Mouse (Mus musculus) lung, embryonic 15.5 days (tissue): ENCODE measurements at regions not wholly inside any gene's neighbourhood (a gene's known extent, or its start where the extent isn't known, plus 50 kb on each side); places are given as distances from the start of the nearest gene placed in this dataset.

Experiments used
- ATAC-seq: fragments of 200-750 bp; cut with Nextera tagmentation; 2 replicates; pipeline ENCODE4 v1.8.0; 2017; ENCODE audit warnings: moderate number of reproducible peaks, borderline replicate concordance; ENCODE audit not compliant: low FRiP score, low TSS enrichment; ENCODE audit errors: extremely low read depth
- H3K27ac ChIP-seq: fragments of 300-500 bp; sonication (generic); 2 replicates; pipeline ENCODE4 v1.5.1; 2015; ENCODE audit warnings: moderate library complexity, mild to moderate bottlenecking, inconsistent platforms
- H3K27me3 ChIP-seq: fragments of 300-500 bp; sonication (generic); 2 replicates; pipeline ENCODE4 v1.6.1; 2015; ENCODE audit warnings: inconsistent platforms
- H3K36me3 ChIP-seq: fragments of 300-500 bp; sonication (generic); 2 replicates; pipeline ENCODE4 v1.6.1; 2015; ENCODE audit warnings: inconsistent platforms
- H3K4me1 ChIP-seq: fragments of 300-500 bp; sonication (generic); 2 replicates; pipeline ENCODE4 v1.6.1; 2015; ENCODE audit warnings: inconsistent platforms
- H3K4me2 ChIP-seq: fragments of 300-500 bp; sonication (generic); 2 replicates; pipeline ENCODE4 v1.6.1; 2015; ENCODE audit warnings: inconsistent platforms, mild to moderate bottlenecking, moderate library complexity
- H3K4me3 ChIP-seq: fragments of 300-500 bp; sonication (generic); 2 replicates; pipeline ENCODE4 v1.5.1; 2015; ENCODE audit warnings: mild to moderate bottlenecking, inconsistent platforms
- H3K9ac ChIP-seq: fragments of 300-500 bp; sonication (generic); 2 replicates; pipeline ENCODE4 v1.6.1; 2015; ENCODE audit warnings: inconsistent platforms
- H3K9me3 ChIP-seq: fragments of 300-500 bp; sonication (generic); 2 replicates; pipeline ENCODE4 v1.6.1; 2016; ENCODE audit warnings: inconsistent platforms
- WGBS: fragments of 180-500 bp; shearing (Covaris S2); methylation state at CpG from one replicate; pipeline ENCODE4 v1.1.7; 2015; 5-methylcytosine and 5-hydroxymethylcytosine counted together

GRCm38 (mm10) chr10:11841094-11841493, 497.9 kb downstream of the Epm2a start:
- no peaks in the 10 kb centered on the region for H3K9me3 ChIP-seq
- no peaks in the 10 kb centered on the region for H3K27me3 ChIP-seq
- H3K27ac ChIP-seq: no peak overlapping the region
- 73% methylated on average over 5 of the region's 5 CpGs for WGBS
- no peak for ATAC-seq
- no peaks in the 10 kb centered on the region for H3K4me1 ChIP-seq
- no peak overlapping the region for H3K4me3 ChIP-seq
- no peak overlapping the region for H3K9ac ChIP-seq
- no peak overlapping the region for H3K4me2 ChIP-seq
- H3K36me3 ChIP-seq: no peaks in the 10 kb centered on the region

- Histone ChIP-seq H3K9me3 (no peaks in the 10 kb centered on the region), H3K36me3 (no peaks in the 10 kb centered on the region), H3K4me1 (no peaks in the 10 kb centered on the region), H3K27ac (no peak overlapping the region), H3K4me2 (no peak overlapping the region), H3K9ac (no peak overlapping the region), H3K27me3 (no peaks in the 10 kb centered on the region), H3K4me3 (no peak overlapping the region)
- WGBS: 90% methylated on average over 7 of the region's 7 CpGs
- no peak for ATAC-seq
Measured at GRCm38 (mm10) chr10:11841494-11841893, 498.3 kb downstream of the Epm2a start.

- no peak for ATAC-seq
- no peak overlapping the region for H3K9ac ChIP-seq
- H3K27me3 ChIP-seq: no peaks in the 10 kb centered on the region
- 85% methylated on average over 1 of the region's 1 CpGs for whole genome bisulfite sequencing
- no peaks in the 10 kb centered on the region for H3K4me1 ChIP-seq
- no peak overlapping the region for H3K27ac ChIP-seq
- no peaks in the 10 kb centered on the region for H3K36me3 ChIP-seq
- H3K9me3 ChIP-seq: no peaks in the 10 kb centered on the region
- no peak overlapping the region for H3K4me2 ChIP-seq
- H3K4me3 ChIP-seq: no peak overlapping the region
Measured at GRCm38 (mm10) chr10:11846141-11846540, 502.9 kb downstream of the Epm2a start.

- Histone ChIP-seq H3K9ac (no peak overlapping the region), H3K4me2 (no peak overlapping the region), H3K4me3 (no peak overlapping the region), H3K4me1 (no peaks in the 10 kb centered on the region), H3K9me3 (no peaks in the 10 kb centered on the region), H3K27ac (no peak overlapping the region), H3K36me3 (no peaks in the 10 kb centered on the region), H3K27me3 (no peaks in the 10 kb centered on the region)
- ATAC-seq: no peak
- 70% methylated on average over 5 of the region's 5 CpGs for WGBS
Measured at GRCm38 (mm10) chr10:11875145-11876131, 532.2 kb downstream of the Epm2a start.

GRCm38 (mm10) chr10:11886237-11886636, 543.0 kb downstream of the Epm2a start:
- no peaks in the 10 kb centered on the region for H3K9me3 ChIP-seq
- H3K9ac ChIP-seq: no peak overlapping the region
- no peaks in the 10 kb centered on the region for H3K4me1 ChIP-seq
- ATAC-seq: no peak
- no peak overlapping the region for H3K27ac ChIP-seq
- 82% methylated on average over 4 of the region's 4 CpGs for WGBS
- no peaks in the 10 kb centered on the region for H3K36me3 ChIP-seq
- no peak overlapping the region for H3K4me3 ChIP-seq
- no peak overlapping the region for H3K4me2 ChIP-seq
- no peaks in the 10 kb centered on the region for H3K27me3 ChIP-seq

GRCm38 (mm10) chr10:11888953-11889352, 545.7 kb downstream of the Epm2a start:
- H3K27me3 ChIP-seq: no peaks in the 10 kb centered on the region
- no peaks in the 10 kb centered on the region for H3K4me1 ChIP-seq
- no peaks in the 10 kb centered on the region for H3K9me3 ChIP-seq
- no peaks in the 10 kb centered on the region for H3K36me3 ChIP-seq
- no peak overlapping the region for H3K4me3 ChIP-seq
- 63% methylated on average over 2 of the region's 2 CpGs for WGBS
- ATAC-seq: no peak
- no peak overlapping the region for H3K4me2 ChIP-seq
- H3K27ac ChIP-seq: no peak overlapping the region
- H3K9ac ChIP-seq: no peak overlapping the region

- Histone ChIP-seq H3K36me3 (no peaks in the 10 kb centered on the region), H3K9me3 (no peaks in the 10 kb centered on the region), H3K27ac (no peak overlapping the region), H3K4me1 (no peaks in the 10 kb centered on the region), H3K27me3 (no peaks in the 10 kb centered on the region), H3K9ac (no peak overlapping the region), H3K4me2 (no peak overlapping the region), H3K4me3 (no peak overlapping the region)
- no peak for ATAC-seq
- WGBS: 75% methylated on average over 3 of the region's 3 CpGs
Measured at GRCm38 (mm10) chr10:11922132-11922531, 578.9 kb downstream of the Epm2a start.

- no peaks in the 10 kb centered on the region for H3K4me1 ChIP-seq
- H3K27me3 ChIP-seq: no peaks in the 10 kb centered on the region
- WGBS: 90% methylated on average over 2 of the region's 2 CpGs
- ATAC-seq: no peak
- no peak overlapping the region for H3K27ac ChIP-seq
- no peak overlapping the region for H3K4me3 ChIP-seq
- no peaks in the 10 kb centered on the region for H3K36me3 ChIP-seq
- no peak overlapping the region for H3K9ac ChIP-seq
- H3K9me3 ChIP-seq: no peaks in the 10 kb centered on the region
- H3K4me2 ChIP-seq: no peak overlapping the region
Measured at GRCm38 (mm10) chr10:11938164-11938563, 595.0 kb downstream of the Epm2a start.

- WGBS: 88% methylated on average over 2 of the region's 2 CpGs
- H3K4me1 ChIP-seq: no peaks in the 10 kb centered on the region
- H3K9ac ChIP-seq: no peak overlapping the region
- H3K9me3 ChIP-seq: no peaks in the 10 kb centered on the region
- H3K27ac ChIP-seq: no peak overlapping the region
- H3K4me2 ChIP-seq: no peak overlapping the region
- H3K4me3 ChIP-seq: no peak overlapping the region
- ATAC-seq: no peak
- H3K36me3 ChIP-seq: no peaks in the 10 kb centered on the region
- H3K27me3 ChIP-seq: no peaks in the 10 kb centered on the region
Measured at GRCm38 (mm10) chr10:11942772-11943171, 599.6 kb downstream of the Epm2a start.

GRCm38 (mm10) chr10:11960327-11960922, 617.2 kb downstream of the Epm2a start:
- no peaks in the 10 kb centered on the region for H3K36me3 ChIP-seq
- H3K4me3 ChIP-seq: no peak overlapping the region
- no peaks in the 10 kb centered on the region for H3K9me3 ChIP-seq
- no peak overlapping the region for H3K27ac ChIP-seq
- no peak overlapping the region for H3K9ac ChIP-seq
- H3K4me1 ChIP-seq: no peaks in the 10 kb centered on the region
- WGBS: 43% methylated on average over 3 of the region's 3 CpGs
- H3K27me3 ChIP-seq: no peaks in the 10 kb centered on the region
- no peak overlapping the region for H3K4me2 ChIP-seq
- ATAC-seq: no peak

- Histone ChIP-seq H3K9ac (no peak overlapping the region), H3K27me3 (no peaks in the 10 kb centered on the region), H3K4me3 (no peak overlapping the region), H3K4me2 (no peak overlapping the region), H3K9me3 (no peaks in the 10 kb centered on the region), H3K4me1 (no peaks in the 10 kb centered on the region), H3K27ac (no peak overlapping the region), H3K36me3 (no peaks in the 10 kb centered on the region)
- no peak for ATAC-seq
- 38% methylated on average over 3 of the region's 3 CpGs for WGBS
Measured at GRCm38 (mm10) chr10:12004966-12005365, 661.8 kb downstream of the Epm2a start.

GRCm38 (mm10) chr10:12005889-12006288, 662.7 kb downstream of the Epm2a start:
- Histone ChIP-seq H3K9ac (no peak overlapping the region), H3K4me2 (no peak overlapping the region), H3K27ac (no peak overlapping the region), H3K4me3 (no peak overlapping the region), H3K4me1 (no peaks in the 10 kb centered on the region), H3K27me3 (no peaks in the 10 kb centered on the region), H3K36me3 (no peaks in the 10 kb centered on the region), H3K9me3 (no peaks in the 10 kb centered on the region)
- 35% methylated on average over 1 of the region's 1 CpGs for WGBS
- no peak for ATAC-seq
